Mouse (Mus musculus): ENCODE measurements at regions not wholly inside any gene's neighbourhood (a gene's known extent, or its start where the extent isn't known, plus 50 kb on each side); places are given as distances from the start of the nearest gene placed in this dataset.
A peak's percentile ranks its signal among the peaks of the same experiment; 100 is the strongest.

- 60% methylated on average over 10 of the region's 10 CpGs for WGBS
- Histone ChIP-seq H3K9me3 (ENCODE audit: control insufficient read depth, low read length) (no peaks in the 10 kb centered on the region), H3K9ac (ENCODE audit: low read length) (no peak overlapping the region), H3K4me3 (ENCODE audit: low read depth, low read length) (no peak overlapping the region), H3K36me3 (ENCODE audit: control insufficient read depth, insufficient read depth, low read length) (no peaks in the 10 kb centered on the region), H3K4me2 (no peak overlapping the region), H3K27me3 (ENCODE audit: control insufficient read depth, insufficient read depth, low read length) (no peaks in the 10 kb centered on the region), H3K4me1 (ENCODE audit: control insufficient read depth, insufficient read depth, low read length) (no peaks in the 10 kb centered on the region), H3K27ac (ENCODE audit: low read depth, low read length) (no peak overlapping the region)
- no peak for DNase-seq (ENCODE audit: low spot score, missing footprints)
- ATAC-seq (ENCODE audit: low FRiP score): no peak
These were observed 173.4 kb upstream of the Ntf3 start for GRCm38 (mm10) chr6:126340098-126340610.

GRCm38 (mm10) chr6:126337711-126338110 lies 171.0 kb upstream of the Ntf3 start:
- Histone ChIP-seq H3K4me2 (no peak overlapping the region), H3K9me3 (ENCODE audit: control insufficient read depth, low read length) (no peaks in the 10 kb centered on the region), H3K4me3 (ENCODE audit: low read depth, low read length) (no peak overlapping the region), H3K36me3 (ENCODE audit: control insufficient read depth, insufficient read depth, low read length) (no peaks in the 10 kb centered on the region), H3K27me3 (ENCODE audit: control insufficient read depth, insufficient read depth, low read length) (no peaks in the 10 kb centered on the region), H3K27ac (ENCODE audit: low read depth, low read length) (no peak overlapping the region), H3K4me1 (ENCODE audit: control insufficient read depth, insufficient read depth, low read length) (no peaks in the 10 kb centered on the region), H3K9ac (ENCODE audit: low read length) (no peak overlapping the region)
- no peak for ATAC-seq (ENCODE audit: low FRiP score)
- no peak for DNase-seq (ENCODE audit: low spot score, missing footprints)
- 85% methylated on average over 8 of the region's 8 CpGs for WGBS

- Histone ChIP-seq H3K27ac (ENCODE audit: low read depth, low read length) (no peak overlapping the region), H3K4me3 (ENCODE audit: low read depth, low read length) (no peak overlapping the region), H3K9ac (ENCODE audit: low read length) (no peak overlapping the region), H3K27me3 (ENCODE audit: control insufficient read depth, insufficient read depth, low read length) (no peaks in the 10 kb centered on the region), H3K4me1 (ENCODE audit: control insufficient read depth, insufficient read depth, low read length) (no peaks in the 10 kb centered on the region), H3K4me2 (no peak overlapping the region), H3K9me3 (ENCODE audit: control insufficient read depth, low read length) (no peaks in the 10 kb centered on the region), H3K36me3 (ENCODE audit: control insufficient read depth, insufficient read depth, low read length) (no peaks in the 10 kb centered on the region)
- 76% methylated on average over 8 of the region's 8 CpGs for WGBS
- DNase-seq (ENCODE audit: low spot score, missing footprints): peak; percentile 35
- ATAC-seq (ENCODE audit: low FRiP score): no peak
These were observed 167.5 kb upstream of the Ntf3 start for GRCm38 (mm10) chr6:126334258-126334657.

GRCm38 (mm10) chr6:126327187-126327586 lies 160.5 kb upstream of the Ntf3 start:
- Histone ChIP-seq H3K4me2 (no peak overlapping the region), H3K27ac (ENCODE audit: low read depth, low read length) (no peak overlapping the region), H3K4me3 (ENCODE audit: low read depth, low read length) (no peak overlapping the region), H3K27me3 (ENCODE audit: control insufficient read depth, insufficient read depth, low read length) (no peaks in the 10 kb centered on the region), H3K9me3 (ENCODE audit: control insufficient read depth, low read length) (no peaks in the 10 kb centered on the region), H3K4me1 (ENCODE audit: control insufficient read depth, insufficient read depth, low read length) (no peaks in the 10 kb centered on the region), H3K36me3 (ENCODE audit: control insufficient read depth, insufficient read depth, low read length) (no peaks in the 10 kb centered on the region), H3K9ac (ENCODE audit: low read length) (no peak overlapping the region)
- DNase-seq (ENCODE audit: low spot score, missing footprints): no peak
- no peak for ATAC-seq (ENCODE audit: low FRiP score)
- 77% methylated on average over 2 of the region's 2 CpGs for WGBS

GRCm38 (mm10) chr6:126318523-126318922 lies 151.8 kb upstream of the Ntf3 start:
- ATAC-seq (ENCODE audit: low FRiP score) (no peak), DNase-seq (ENCODE audit: low spot score, missing footprints) (no peak)
- Histone ChIP-seq H3K4me3 (ENCODE audit: low read depth, low read length) (no peak overlapping the region), H3K27ac (ENCODE audit: low read depth, low read length) (no peak overlapping the region), H3K4me2 (no peak overlapping the region), H3K9ac (ENCODE audit: low read length) (no peak overlapping the region), H3K27me3 (ENCODE audit: control insufficient read depth, insufficient read depth, low read length) (no peaks in the 10 kb centered on the region), H3K4me1 (ENCODE audit: control insufficient read depth, insufficient read depth, low read length) (no peaks in the 10 kb centered on the region), H3K36me3 (ENCODE audit: control insufficient read depth, insufficient read depth, low read length) (no peaks in the 10 kb centered on the region), H3K9me3 (ENCODE audit: control insufficient read depth, low read length) (no peaks in the 10 kb centered on the region)
- 80% methylated on average over 2 of the region's 2 CpGs for WGBS

GRCm38 (mm10) chr6:126310786-126311480 lies 144.2 kb upstream of the Ntf3 start:
- Histone ChIP-seq H3K36me3 (ENCODE audit: control insufficient read depth, insufficient read depth, low read length) (no peaks in the 10 kb centered on the region), H3K9ac (ENCODE audit: low read length) (no peak overlapping the region), H3K4me1 (ENCODE audit: control insufficient read depth, insufficient read depth, low read length) (no peaks in the 10 kb centered on the region), H3K27me3 (ENCODE audit: control insufficient read depth, insufficient read depth, low read length) (no peaks in the 10 kb centered on the region), H3K27ac (ENCODE audit: low read depth, low read length) (no peak overlapping the region), H3K9me3 (ENCODE audit: control insufficient read depth, low read length) (no peaks in the 10 kb centered on the region), H3K4me2 (no peak overlapping the region), H3K4me3 (ENCODE audit: low read depth, low read length) (no peak overlapping the region)
- 63% methylated on average over 3 of the region's 3 CpGs for WGBS
- no peak for DNase-seq (ENCODE audit: low spot score, missing footprints)
- ATAC-seq (ENCODE audit: low FRiP score): no peak

- 76% methylated on average over 3 of the region's 3 CpGs for WGBS
- H3K4me2 ChIP-seq: no peak overlapping the region
- no peak for ATAC-seq (ENCODE audit: low FRiP score)
These were observed 136.4 kb upstream of the Ntf3 start for GRCm38 (mm10) chr6:126303086-126303485.

GRCm38 (mm10) chr6:126291581-126291980 lies 124.9 kb upstream of the Ntf3 start:
- H3K4me3 ChIP-seq (ENCODE audit: low read depth, low read length): no peak overlapping the region
- no peaks in the 10 kb centered on the region for H3K27me3 ChIP-seq (ENCODE audit: control insufficient read depth, insufficient read depth, low read length)
- DNase-seq (ENCODE audit: low spot score, missing footprints): no peak
- 91% methylated on average over 2 of the region's 2 CpGs for WGBS
- no peaks in the 10 kb centered on the region for H3K9me3 ChIP-seq (ENCODE audit: control insufficient read depth, low read length)
- no peak overlapping the region for H3K27ac ChIP-seq (ENCODE audit: low read depth, low read length)
- no peak for ATAC-seq (ENCODE audit: low FRiP score)
- no peaks in the 10 kb centered on the region for H3K36me3 ChIP-seq (ENCODE audit: control insufficient read depth, insufficient read depth, low read length)
- H3K9ac ChIP-seq (ENCODE audit: low read length): no peak overlapping the region
- no peak overlapping the region for H3K4me2 ChIP-seq
- H3K4me1 ChIP-seq (ENCODE audit: control insufficient read depth, insufficient read depth, low read length): no peaks in the 10 kb centered on the region

More at GRCm38 (mm10) chr6:126303086-126303485, 136.4 kb upstream of the Ntf3 start:
- Histone ChIP-seq H3K4me3 (ENCODE audit: low read depth, low read length) (no peak overlapping the region), H3K36me3 (ENCODE audit: control insufficient read depth, insufficient read depth, low read length) (no peaks in the 10 kb centered on the region), H3K9ac (ENCODE audit: low read length) (no peak overlapping the region), H3K27me3 (ENCODE audit: control insufficient read depth, insufficient read depth, low read length) (no peaks in the 10 kb centered on the region), H3K4me1 (ENCODE audit: control insufficient read depth, insufficient read depth, low read length) (no peaks in the 10 kb centered on the region), H3K27ac (ENCODE audit: low read depth, low read length) (no peak overlapping the region), H3K9me3 (ENCODE audit: control insufficient read depth, low read length) (no peaks in the 10 kb centered on the region)
- DNase-seq (ENCODE audit: low spot score, missing footprints): no peak

GRCm38 (mm10) chr6:126287166-126287565 lies 120.5 kb upstream of the Ntf3 start:
- Histone ChIP-seq H3K27ac (ENCODE audit: low read depth, low read length) (no peak overlapping the region), H3K4me1 (ENCODE audit: control insufficient read depth, insufficient read depth, low read length) (no peaks in the 10 kb centered on the region), H3K9ac (ENCODE audit: low read length) (no peak overlapping the region), H3K4me2 (no peak overlapping the region), H3K4me3 (ENCODE audit: low read depth, low read length) (no peak overlapping the region), H3K36me3 (ENCODE audit: control insufficient read depth, insufficient read depth, low read length) (no peaks in the 10 kb centered on the region), H3K27me3 (ENCODE audit: control insufficient read depth, insufficient read depth, low read length) (no peaks in the 10 kb centered on the region), H3K9me3 (ENCODE audit: control insufficient read depth, low read length) (no peaks in the 10 kb centered on the region)
- DNase-seq (ENCODE audit: low spot score, missing footprints) (no peak), ATAC-seq (ENCODE audit: low FRiP score) (no peak)
- WGBS: 69% methylated on average over 4 of the region's 4 CpGs

Measured in midbrain, embryonic 11.5 days (tissue).